Mouse (Mus musculus) neural tube, embryonic 14.5 days (tissue): ENCODE measurements around the gene Dmrtb1. TPM values are rescaled to one million over a fixed set of nuclear protein-coding genes. Genes with fewer than 3 reads are reported as not detected.

Source experiments
- ATAC-seq: fragments of 200-750 bp; cut with Nextera tagmentation; 2 replicates; pipeline ENCODE4 v1.8.0; 2017; ENCODE audit warnings: low read depth, mild to moderate bottlenecking, moderate TSS enrichment, moderate library complexity
- H3K27ac ChIP-seq: fragments of 300-500 bp; sonication (generic); 2 replicates; pipeline ENCODE4 v1.5.1; 2014; ENCODE audit warnings: low read depth, mild to moderate bottlenecking, control low read depth, low read length, moderate library complexity, mixed read lengths
- H3K27me3 ChIP-seq: fragments of 300-500 bp; sonication (generic); 2 replicates; pipeline ENCODE4 v1.6.1; 2014; ENCODE audit warnings: low read length; ENCODE audit not compliant: control insufficient read depth, insufficient read depth
- H3K36me3 ChIP-seq: fragments of 300-500 bp; sonication (generic); 2 replicates; pipeline ENCODE4 v1.6.1; 2014; ENCODE audit warnings: low read length, mixed read lengths; ENCODE audit not compliant: control insufficient read depth, insufficient read depth
- H3K4me1 ChIP-seq: fragments of 300-500 bp; sonication (generic); 2 replicates; pipeline ENCODE4 v1.6.1; 2014; ENCODE audit warnings: low read length; ENCODE audit not compliant: control insufficient read depth, insufficient read depth
- H3K4me2 ChIP-seq: fragments of 300-500 bp; sonication (generic); 2 replicates; pipeline ENCODE4 v1.6.1; 2014; ENCODE audit warnings: mild to moderate bottlenecking, low read depth, low read length, control low read depth
- H3K4me3 ChIP-seq: fragments of 300-500 bp; sonication (generic); 2 replicates; pipeline ENCODE4 v1.5.1; 2014; ENCODE audit warnings: low read depth, low read length, control low read depth, mixed read lengths
- H3K9ac ChIP-seq: fragments of 300-500 bp; sonication (generic); replicated peaks from 2 replicates; pipeline ENCODE4 v1.6.1; 2014; ENCODE audit warnings: low read depth, mild to moderate bottlenecking, control low read depth, low read length, mixed read lengths
- H3K9me3 ChIP-seq: fragments of 300-500 bp; sonication (generic); 2 replicates; pipeline ENCODE4 v1.6.1; 2016; ENCODE audit warnings: low read length; ENCODE audit not compliant: control insufficient read depth
- WGBS: fragments of 180-500 bp; shearing (Covaris S2); extraction: QIAGEN DNeasy Blood & Tissue Kit; methylation state at CpG from one replicate; pipeline ENCODE4 v1.1.7; 2014; 5-methylcytosine and 5-hydroxymethylcytosine counted together
- microRNA-seq: library from miRNA; unstranded; fragments of <30 nt; microRNA quantifications from one replicate; pipeline ENCODE4, GENCODE M21; 2016
- polyA plus RNA-seq: library from polyadenylated mRNA; unstranded; fragments of >200 nt; fragmentation: Nextera tagmentation; extraction: Ambion mirVana; gene quantifications from 2 replicates; pipeline ENCODE4 v1.2.1, GENCODE M21; 2014

Dmrtb1 gene
- polyA plus RNA-seq, 1 experiment from 2014 or later = 8.1 TPM

DNA sequence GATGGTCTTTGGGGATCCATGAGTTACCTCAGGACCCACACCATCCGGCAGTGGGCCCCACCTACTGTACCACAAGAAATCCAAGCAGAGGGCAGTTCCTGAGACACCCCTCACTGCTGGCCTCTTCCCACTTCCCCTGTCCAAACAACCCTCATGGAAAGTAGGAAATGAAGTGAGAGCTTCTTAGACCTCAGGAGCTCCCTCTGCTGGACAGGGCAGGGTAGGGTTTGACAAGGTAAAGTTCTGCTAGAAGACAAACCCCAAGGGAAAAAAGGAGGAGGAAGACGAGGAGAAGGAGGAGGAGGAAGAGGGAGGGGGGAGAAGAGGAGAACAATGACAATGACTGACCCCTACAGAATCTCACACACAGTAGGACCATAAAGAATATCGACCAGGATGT is 46.4 kb downstream of the Dmrtb1 start:
- H3K9me3 ChIP-seq = no peaks in the 10 kb centered on the region

DNA sequence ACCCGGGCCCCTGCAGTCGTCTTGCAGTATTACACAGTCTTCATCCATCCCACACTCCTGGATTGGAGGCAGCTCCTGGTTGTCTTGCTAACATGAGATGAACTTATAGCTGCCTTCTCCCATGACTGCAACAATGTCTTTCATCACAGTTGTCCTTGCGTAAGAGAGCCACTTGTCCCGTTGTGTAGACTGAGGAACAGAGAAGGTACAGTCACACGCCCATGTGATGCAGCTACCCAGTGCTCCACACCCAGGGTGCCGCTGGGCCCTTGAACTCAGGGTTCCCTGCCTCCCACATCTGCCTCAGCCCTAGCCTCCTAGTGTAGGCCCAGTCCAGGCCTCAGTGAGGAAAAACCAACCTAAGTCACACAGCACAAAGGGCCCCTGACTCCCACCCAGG is 47.9 kb downstream of the Dmrtb1 start:
- Histone ChIP-seq H3K36me3 (no peaks in the 10 kb centered on the region), H3K9ac (no peak overlapping the region), H3K9me3 (no peaks in the 10 kb centered on the region), H3K4me2 (no peak overlapping the region), H3K27ac (no peak overlapping the region), H3K4me1 (no peaks in the 10 kb centered on the region; the same call in 1 of the 2 replicates), H3K27me3 (no peaks in the 10 kb centered on the region), H3K4me3 (no peak overlapping the region)
- WGBS = 68% methylated on average over 6 of the region's 6 CpGs
- ATAC-seq = no peak

More for the DNA sequence above, 46.4 kb downstream of the Dmrtb1 start:
- no peak overlapping the region for H3K9ac ChIP-seq
- H3K4me1 ChIP-seq = no peaks in the 10 kb centered on the region; the same call in 1 of the 2 replicates
- no peak overlapping the region for H3K27ac ChIP-seq
- 64% methylated on average over 3 of the region's 3 CpGs for WGBS
- H3K27me3 ChIP-seq = no peaks in the 10 kb centered on the region
- H3K36me3 ChIP-seq = no peaks in the 10 kb centered on the region
- ATAC-seq = no peak
- no peak overlapping the region for H3K4me2 ChIP-seq
- H3K4me3 ChIP-seq = no peak overlapping the region

DNA sequence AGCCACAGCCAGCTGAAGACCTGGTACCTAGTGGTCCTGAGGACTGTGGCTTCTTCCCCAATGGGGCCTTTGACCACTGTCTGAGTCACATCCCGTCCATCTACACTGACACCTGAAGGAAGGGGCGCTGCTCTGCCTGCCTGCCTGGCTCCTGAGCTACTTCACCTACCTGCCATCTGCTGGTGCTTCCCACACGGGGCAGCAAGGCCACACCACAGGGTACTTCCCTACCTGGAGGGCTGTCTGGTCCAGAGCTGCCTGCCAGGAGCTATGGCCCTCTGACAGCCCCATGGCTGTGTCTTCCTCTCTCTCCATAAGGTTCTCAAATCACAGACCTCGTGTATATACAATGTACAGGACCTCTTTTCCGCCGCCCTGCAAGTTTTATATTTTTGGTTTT is 49.4 kb downstream of the Dmrtb1 start:
- ATAC-seq = no peak
- Histone ChIP-seq H3K27ac (no peak overlapping the region), H3K36me3 (no peaks in the 10 kb centered on the region), H3K4me3 (no peak overlapping the region), H3K27me3 (no peaks in the 10 kb centered on the region), H3K9me3 (no peaks in the 10 kb centered on the region), H3K9ac (no peak overlapping the region), H3K4me1 (no peaks in the 10 kb centered on the region; the same call in 1 of the 2 replicates), H3K4me2 (no peak overlapping the region)
- 86% methylated on average over 6 of the region's 6 CpGs for WGBS

DNA sequence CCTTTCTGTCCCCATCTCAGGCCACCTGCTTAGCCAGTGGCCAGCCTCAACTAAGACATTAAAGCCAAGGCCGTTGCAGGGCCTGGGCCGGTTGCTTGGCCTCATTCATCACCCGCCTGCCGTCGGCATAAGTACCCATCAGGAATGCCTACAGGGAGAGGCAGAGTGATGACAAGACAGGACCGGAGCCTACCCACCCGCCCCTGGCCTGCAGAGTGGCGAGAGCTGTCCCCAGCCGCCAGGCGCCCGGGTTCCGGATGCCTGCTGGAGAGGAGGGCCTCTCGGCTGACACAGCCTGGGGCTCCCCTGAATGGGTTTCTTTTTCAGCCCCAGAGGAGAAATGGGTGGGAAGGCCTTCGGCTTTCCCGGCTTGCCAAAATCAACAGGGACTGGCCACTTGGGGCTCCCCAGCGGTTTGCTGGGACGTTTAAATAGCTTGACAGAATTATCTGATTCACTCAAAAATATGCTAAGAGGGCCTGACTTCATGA is 55.1 kb downstream of the Dmrtb1 start:
- H3K4me1 ChIP-seq = no peaks in the 10 kb centered on the region; the same call in 1 of the 2 replicates
- no peak overlapping the region for H3K4me3 ChIP-seq
- no peaks in the 10 kb centered on the region for H3K9me3 ChIP-seq
- ATAC-seq = no peak
- no peak overlapping the region for H3K4me2 ChIP-seq
- no peaks in the 10 kb centered on the region for H3K36me3 ChIP-seq
- 46% methylated on average over 17 of the region's 17 CpGs for WGBS
- H3K27ac ChIP-seq = no peak overlapping the region
- H3K27me3 ChIP-seq = no peaks in the 10 kb centered on the region
- H3K9ac ChIP-seq = no peak overlapping the region

DNA sequence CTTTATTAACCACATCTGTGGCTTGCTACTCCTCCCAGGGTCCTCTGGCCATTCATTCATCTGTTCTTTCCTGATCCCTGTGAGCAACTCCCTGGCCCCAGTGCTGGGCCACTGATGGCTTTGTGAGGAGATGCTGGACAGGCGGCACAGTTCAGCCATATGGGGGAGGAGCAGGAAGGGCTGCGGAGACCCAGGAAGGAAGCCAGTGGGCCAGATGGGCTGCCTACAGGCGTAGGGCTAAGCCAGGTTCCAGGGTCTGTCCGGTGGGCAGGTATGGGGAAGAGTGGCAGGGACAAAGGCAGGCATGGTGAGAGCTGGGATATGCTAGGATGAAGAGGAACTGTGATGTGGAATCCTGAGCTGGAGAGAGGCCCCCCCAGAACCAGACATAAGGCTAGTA is 55.8 kb downstream of the Dmrtb1 start:
- ATAC-seq = no peak
- H3K9me3 ChIP-seq = no peaks in the 10 kb centered on the region
- 70% methylated on average over 4 of the region's 4 CpGs for WGBS
- H3K4me3 ChIP-seq = no peak overlapping the region
- H3K9ac ChIP-seq = no peak overlapping the region
- no peaks in the 10 kb centered on the region; the same call in 1 of the 2 replicates for H3K4me1 ChIP-seq
- H3K27me3 ChIP-seq = no peaks in the 10 kb centered on the region
- no peak overlapping the region for H3K27ac ChIP-seq
- H3K4me2 ChIP-seq = no peak overlapping the region
- no peaks in the 10 kb centered on the region for H3K36me3 ChIP-seq

Small RNA genes within 50 kb of the gene (microRNA-seq; reads per million reads assigned to microRNA genes)
- not detected for gene Gm25123

Other genes starting within 250 kb of the Dmrtb1 start
- 4.3 and 5.7 TPM in 2 replicates for gene Glis1, start 249.6 kb downstream of the Dmrtb1 start, polyA plus RNA-seq
- gene Lrp8, start 118.0 kb upstream of the Dmrtb1 start, polyA plus RNA-seq = 71.4 and 77.5 TPM in 2 replicates
- 104 and 120 TPM in 2 replicates for gene Magoh, start 195.5 kb upstream of the Dmrtb1 start, polyA plus RNA-seq
- 82.6 and 91.7 TPM in 2 replicates for gene 0610037L13Rik, start 205.6 kb upstream of the Dmrtb1 start, polyA plus RNA-seq
- gene Cpt2, start 239.4 kb upstream of the Dmrtb1 start, polyA plus RNA-seq = 14.0 and 19.3 TPM in 2 replicates